Mouse (Mus musculus): Measurements from ENCODE around the gene Hk1. TPM values are rescaled to one million over a fixed set of nuclear protein-coding genes. Genes with fewer than 3 reads are reported as not detected.

Hk1 gene
- polyA plus RNA-seq, 1 experiment from 2014 or later, result 28.2 TPM

- WGBS, result 93% methylated on average over 3 of the region's 3 CpGs
- no peaks in the 10 kb centered on the region for H3K36me3 ChIP-seq (ENCODE audit: control insufficient read depth, insufficient read depth, low read length)
Observed at GRCm38 (mm10) chr10:62238688-62239087, 141.0 kb downstream of the Hk1 start.

GRCm38 (mm10) chr10:62237205-62237604, 142.5 kb downstream of the Hk1 start:
- no peaks in the 10 kb centered on the region for H3K9me3 ChIP-seq (ENCODE audit: control insufficient read depth, low read length)
- ATAC-seq (replicated peaks; ENCODE audit: low FRiP score), result no peak
- H3K27me3 ChIP-seq (ENCODE audit: control insufficient read depth, insufficient read depth, low read length), result no peaks in the 10 kb centered on the region
- 0 out of 2 replicates have a peak, but pooled peaks cover 2% of the 10 kb centered on the region for H3K4me1 ChIP-seq (replicated peaks; ENCODE audit: control insufficient read depth, insufficient read depth, low read length)
- 79% methylated on average over 10 of the region's 10 CpGs for WGBS
- no peaks in the 10 kb centered on the region for H3K36me3 ChIP-seq (ENCODE audit: control insufficient read depth, insufficient read depth, low read length)
- DNase-seq (ENCODE audit: low spot score), result no peak
- H3K4me3 ChIP-seq (ENCODE audit: low read depth, low read length), result no peak overlapping the region
- no peak overlapping the region for H3K27ac ChIP-seq (ENCODE audit: low read depth, low read length)
- H3K4me2 ChIP-seq (ENCODE audit: low read depth, low read length, severe bottlenecking), result no peak overlapping the region
- no peak overlapping the region for H3K9ac ChIP-seq (ENCODE audit: low read length)

More at GRCm38 (mm10) chr10:62238688-62239087, 141.0 kb downstream of the Hk1 start:
- Histone ChIP-seq H3K27ac (ENCODE audit: low read depth, low read length) (no peak overlapping the region), H3K4me3 (ENCODE audit: low read depth, low read length) (no peak overlapping the region), H3K9ac (ENCODE audit: low read length) (no peak overlapping the region), H3K4me2 (ENCODE audit: low read depth, low read length, severe bottlenecking) (no peak overlapping the region), H3K9me3 (ENCODE audit: control insufficient read depth, low read length) (no peaks in the 10 kb centered on the region), H3K27me3 (ENCODE audit: control insufficient read depth, insufficient read depth, low read length) (no peaks in the 10 kb centered on the region), H3K4me1 (replicated peaks; ENCODE audit: control insufficient read depth, insufficient read depth, low read length) (0 out of 2 replicates have a peak, but pooled peaks cover 2% of the 10 kb centered on the region)
- ATAC-seq (replicated peaks; ENCODE audit: low FRiP score) (no peak), DNase-seq (ENCODE audit: low spot score) (no peak)

GRCm38 (mm10) chr10:62236165-62236564, 143.5 kb downstream of the Hk1 start:
- DNase-seq (ENCODE audit: low spot score) (no peak), ATAC-seq (replicated peaks; ENCODE audit: low FRiP score) (no peak)
- Histone ChIP-seq H3K4me3 (ENCODE audit: low read depth, low read length) (no peak overlapping the region), H3K9me3 (ENCODE audit: control insufficient read depth, low read length) (no peaks in the 10 kb centered on the region), H3K27me3 (ENCODE audit: control insufficient read depth, insufficient read depth, low read length) (0 out of 2 replicates have a peak, but pooled peaks cover 2% of the 10 kb centered on the region), H3K4me2 (ENCODE audit: low read depth, low read length, severe bottlenecking) (no peak overlapping the region), H3K9ac (ENCODE audit: low read length) (no peak overlapping the region), H3K27ac (ENCODE audit: low read depth, low read length) (no peak overlapping the region), H3K4me1 (replicated peaks; ENCODE audit: control insufficient read depth, insufficient read depth, low read length) (peaks cover 4% of the 10 kb centered on the region; the same call in 1 of the 2 replicates), H3K36me3 (ENCODE audit: control insufficient read depth, insufficient read depth, low read length) (no peaks in the 10 kb centered on the region)
- 85% methylated on average over 6 of the region's 6 CpGs for whole genome bisulfite sequencing

- ATAC-seq (replicated peaks; ENCODE audit: low FRiP score), result no peak
- WGBS, result 76% methylated on average over 3 of the region's 3 CpGs
- H3K4me2 ChIP-seq (ENCODE audit: low read depth, low read length, severe bottlenecking), result no peak overlapping the region
Observed at GRCm38 (mm10) chr10:62231811-62232210, 147.9 kb downstream of the Hk1 start.

GRCm38 (mm10) chr10:62231395-62231732, 148.3 kb downstream of the Hk1 start:
- ATAC-seq (replicated peaks; ENCODE audit: low FRiP score) (no peak; the same call in 1 of the 2 replicates), DNase-seq (ENCODE audit: low spot score) (no peak)
- peak overlapping the region; percentile 47; the same call in 1 of the 2 replicates for H3K9ac ChIP-seq (ENCODE audit: low read length)
- H3K4me3 ChIP-seq (ENCODE audit: low read depth, low read length), result peak overlapping the region; percentile 58
- peaks cover 9% of the 10 kb centered on the region; the same call in 1 of the 2 replicates for H3K4me1 ChIP-seq (replicated peaks; ENCODE audit: control insufficient read depth, insufficient read depth, low read length)
- no peaks in the 10 kb centered on the region for H3K36me3 ChIP-seq (ENCODE audit: control insufficient read depth, insufficient read depth, low read length)
- no peak overlapping the region for H3K27ac ChIP-seq (ENCODE audit: low read depth, low read length)
- no peaks in the 10 kb centered on the region for H3K9me3 ChIP-seq (ENCODE audit: control insufficient read depth, low read length)
- H3K4me2 ChIP-seq (ENCODE audit: low read depth, low read length, severe bottlenecking), result peak overlapping the region; percentile 96
- H3K27me3 ChIP-seq (ENCODE audit: control insufficient read depth, insufficient read depth, low read length), result peaks cover 5% of the 10 kb centered on the region; the same call in 1 of the 2 replicates
- 5% methylated on average over 13 of the region's 13 CpGs for WGBS

More at GRCm38 (mm10) chr10:62231811-62232210, 147.9 kb downstream of the Hk1 start:
- H3K9me3 ChIP-seq (ENCODE audit: control insufficient read depth, low read length), result no peaks in the 10 kb centered on the region
- no peak overlapping the region for H3K27ac ChIP-seq (ENCODE audit: low read depth, low read length)
- no peak overlapping the region; the same call in 1 of the 2 replicates for H3K9ac ChIP-seq (ENCODE audit: low read length)
- no peaks in the 10 kb centered on the region for H3K36me3 ChIP-seq (ENCODE audit: control insufficient read depth, insufficient read depth, low read length)
- H3K4me1 ChIP-seq (replicated peaks; ENCODE audit: control insufficient read depth, insufficient read depth, low read length), result peaks cover 9% of the 10 kb centered on the region; the same call in 1 of the 2 replicates
- no peak for DNase-seq (ENCODE audit: low spot score)
- H3K27me3 ChIP-seq (ENCODE audit: control insufficient read depth, insufficient read depth, low read length), result peaks cover 5% of the 10 kb centered on the region; the same call in 1 of the 2 replicates
- no peak overlapping the region for H3K4me3 ChIP-seq (ENCODE audit: low read depth, low read length)

GRCm38 (mm10) chr10:62230708-62231394, 148.9 kb downstream of the Hk1 start, which contains the start of gene Tspan15:
Gene Tspan15 (minus strand): TSS chr10:62231251.
- ATAC-seq (replicated peaks; ENCODE audit: low FRiP score), result peak; percentile 98
- Histone ChIP-seq H3K9me3 (ENCODE audit: control insufficient read depth, low read length) (no peaks in the 10 kb centered on the region), H3K4me3 (ENCODE audit: low read depth, low read length) (peak within 1 kb of the TSS; percentile 58), H3K4me2 (ENCODE audit: low read depth, low read length, severe bottlenecking) (peak within 1 kb of the TSS; percentile 96), H3K27ac (ENCODE audit: low read depth, low read length) (no peak within 1 kb of the TSS), H3K36me3 (ENCODE audit: control insufficient read depth, insufficient read depth, low read length) (no peaks in the 10 kb centered on the region), H3K27me3 (ENCODE audit: control insufficient read depth, insufficient read depth, low read length) (peaks cover 5% of the 10 kb centered on the region; the same call in 1 of the 2 replicates), H3K4me1 (replicated peaks; ENCODE audit: control insufficient read depth, insufficient read depth, low read length) (peaks cover 9% of the 10 kb centered on the region; the same call in 1 of the 2 replicates), H3K9ac (ENCODE audit: low read length) (peak within 1 kb of the TSS; percentile 63)
- peak; percentile 98 for DNase-seq (ENCODE audit: low spot score)
- WGBS, result under 1% methylated on average over 58 of the region's 59 CpGs

- 72% methylated on average over 6 of the region's 6 CpGs for WGBS
- Histone ChIP-seq H3K4me1 (replicated peaks; ENCODE audit: control insufficient read depth, insufficient read depth, low read length) (peaks cover 8% of the 10 kb centered on the region; the same call in 1 of the 2 replicates), H3K9ac (ENCODE audit: low read length) (no peak overlapping the region), H3K27ac (ENCODE audit: low read depth, low read length) (no peak overlapping the region), H3K4me2 (ENCODE audit: low read depth, low read length, severe bottlenecking) (no peak overlapping the region), H3K4me3 (ENCODE audit: low read depth, low read length) (no peak overlapping the region), H3K9me3 (ENCODE audit: control insufficient read depth, low read length) (no peaks in the 10 kb centered on the region), H3K27me3 (ENCODE audit: control insufficient read depth, insufficient read depth, low read length) (peaks cover 5% of the 10 kb centered on the region; the same call in 1 of the 2 replicates), H3K36me3 (ENCODE audit: control insufficient read depth, insufficient read depth, low read length) (no peaks in the 10 kb centered on the region)
- no peak for ATAC-seq (replicated peaks; ENCODE audit: low FRiP score)
- DNase-seq (ENCODE audit: low spot score), result no peak
Observed at GRCm38 (mm10) chr10:62228126-62228525, 151.6 kb downstream of the Hk1 start.

GRCm38 (mm10) chr10:62225839-62226238, 153.9 kb downstream of the Hk1 start:
- Histone ChIP-seq H3K27me3 (ENCODE audit: control insufficient read depth, insufficient read depth, low read length) (peaks cover 2% of the 10 kb centered on the region; the same call in 1 of the 2 replicates), H3K4me2 (ENCODE audit: low read depth, low read length, severe bottlenecking) (no peak overlapping the region), H3K36me3 (ENCODE audit: control insufficient read depth, insufficient read depth, low read length) (no peaks in the 10 kb centered on the region), H3K9ac (ENCODE audit: low read length) (no peak overlapping the region), H3K27ac (ENCODE audit: low read depth, low read length) (no peak overlapping the region), H3K4me1 (replicated peaks; ENCODE audit: control insufficient read depth, insufficient read depth, low read length) (peaks cover 5% of the 10 kb centered on the region; the same call in 1 of the 2 replicates), H3K9me3 (ENCODE audit: control insufficient read depth, low read length) (no peaks in the 10 kb centered on the region), H3K4me3 (ENCODE audit: low read depth, low read length) (no peak overlapping the region)
- WGBS, result 72% methylated on average over 7 of the region's 7 CpGs
- no peak for DNase-seq (ENCODE audit: low spot score)
- no peak for ATAC-seq (replicated peaks; ENCODE audit: low FRiP score)

All from forebrain, embryonic 11.5 days (tissue).